Mouse (Mus musculus) cerebellum, postnatal 4 days (tissue): ENCODE results near the gene Pnpla8.
"Not testable (repeated sequence)": the region's sequence is repeated elsewhere in the genome, so short reads cannot be mapped to it uniquely, and the experiment has no call there.

Experiments used
- DNase-seq, 2 experiments: peaks; one replicate each; pipeline ENCODE4 v3.0.0; 2022; ENCODE audit warnings: low spot score in 2 of 2, mixed read lengths in 1 of 2

The Pnpla8 gene

DNA sequence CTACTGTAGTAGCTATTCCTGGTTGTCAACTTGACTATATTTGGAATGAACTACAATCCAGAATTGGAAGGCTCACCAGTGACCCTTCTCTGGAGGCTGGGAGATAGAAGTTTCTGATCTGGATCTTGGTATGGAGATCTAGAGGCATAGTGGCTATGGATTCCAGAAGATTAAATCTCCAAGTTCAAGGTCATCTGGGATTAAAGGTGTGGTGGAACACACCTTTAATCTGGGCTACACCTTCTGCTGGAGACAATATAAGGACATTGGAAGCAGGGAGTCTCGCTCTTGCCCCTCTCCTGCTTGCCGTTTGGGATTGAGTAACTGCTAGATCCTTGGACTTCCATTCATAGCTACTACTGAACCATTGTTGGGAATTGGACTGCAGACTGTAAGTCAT lies at the start of gene Pnpla8:
Gene Pnpla8 (plus strand): TSS at position 301 of the 400 bp plus-strand sequence.
- not testable (repeated sequence) for DNase-seq

DNA sequence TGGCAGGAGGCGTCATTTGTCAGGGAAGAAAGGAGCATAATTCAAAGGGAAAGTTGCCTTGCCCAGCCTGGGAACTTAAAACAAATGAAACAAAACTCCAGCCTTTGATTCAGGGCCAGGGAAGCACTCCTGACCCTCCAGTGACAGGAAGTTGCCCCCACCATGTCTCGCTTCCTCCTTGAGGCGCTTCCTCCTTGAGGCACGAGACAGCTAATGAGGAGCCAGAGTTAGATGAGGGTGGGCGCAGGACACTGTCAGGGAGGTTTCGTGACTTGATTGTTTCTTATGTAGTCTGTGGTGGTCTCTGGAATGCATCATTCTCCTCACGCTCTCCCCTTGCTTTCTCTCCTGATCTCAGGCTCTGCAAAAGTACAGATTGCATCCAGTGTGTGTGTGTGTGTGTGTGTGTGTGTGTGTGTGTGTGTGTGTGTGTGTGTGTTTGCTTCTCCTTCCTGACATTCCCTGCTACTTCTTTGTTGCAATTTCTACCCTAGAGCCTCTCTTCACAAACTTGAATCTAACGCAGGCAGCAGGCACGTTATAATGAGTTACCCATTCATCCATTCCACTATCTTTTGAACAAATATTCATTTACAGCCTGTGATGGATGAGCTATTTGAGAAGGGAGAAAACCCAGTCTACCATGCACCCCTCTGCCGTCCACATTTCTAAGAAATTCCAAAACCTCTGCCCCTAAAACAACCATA lies 44.7 kb upstream of the Pnpla8 start:
- DNase-seq: no peak

DNA sequence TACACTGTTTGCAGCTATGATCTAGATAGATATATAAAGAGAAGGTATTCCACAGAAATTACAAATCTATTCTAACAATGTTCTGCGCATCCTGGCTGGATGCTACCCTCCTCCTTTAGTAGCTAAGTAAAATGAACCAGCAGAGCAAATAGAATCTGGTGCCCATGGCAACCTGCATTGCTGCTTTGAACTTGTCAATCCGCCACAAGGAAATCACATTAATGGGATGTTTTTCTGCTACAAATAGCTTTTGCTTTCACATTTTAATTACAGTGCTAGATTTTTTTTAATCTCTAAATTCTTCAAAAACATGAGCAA lies 44.2 kb upstream of the Pnpla8 start:
- DNase-seq: no peak

DNA sequence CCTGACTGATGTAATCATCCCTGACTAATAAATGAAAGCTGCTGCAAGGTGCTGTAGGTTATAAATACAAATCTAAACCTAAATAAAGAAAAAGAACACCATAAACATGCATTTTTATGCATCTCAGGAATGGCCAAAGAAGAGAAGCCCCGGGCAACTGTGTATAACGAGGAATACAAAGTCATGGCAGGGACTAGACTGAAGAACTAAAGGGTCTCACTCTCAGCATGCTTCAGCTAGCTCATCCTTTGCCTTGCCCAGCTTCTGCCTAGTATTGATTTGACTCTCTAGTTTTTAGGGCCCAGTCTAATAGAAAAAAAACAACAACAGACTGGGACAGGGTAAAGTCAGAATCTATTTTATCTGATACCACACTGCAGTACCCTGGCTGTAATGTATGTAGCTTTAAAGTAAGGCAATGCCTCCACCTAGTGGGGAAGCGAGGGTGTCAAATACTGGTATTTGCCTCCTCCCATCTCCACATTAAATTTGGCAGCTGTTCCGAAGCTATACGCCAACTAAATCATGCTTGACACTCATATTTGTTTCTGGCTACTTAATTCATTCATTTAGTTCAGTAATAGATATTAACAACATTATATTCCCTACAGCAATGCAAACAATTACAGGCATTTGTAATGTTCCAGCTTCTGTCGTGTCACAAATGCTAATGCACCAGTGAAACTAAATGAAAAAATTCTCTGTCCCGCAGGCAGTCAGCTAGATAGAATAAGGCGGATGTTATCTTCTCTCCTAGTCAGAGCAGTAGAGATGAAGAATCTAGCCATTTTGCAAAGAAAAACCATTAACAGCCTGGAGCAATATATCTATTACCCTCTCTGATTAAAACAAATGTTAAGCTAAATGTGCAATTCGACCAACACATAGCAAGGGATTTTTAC lies 39.8 kb upstream of the Pnpla8 start:
- DNase-seq: peak; percentile 30 to 54

DNA sequence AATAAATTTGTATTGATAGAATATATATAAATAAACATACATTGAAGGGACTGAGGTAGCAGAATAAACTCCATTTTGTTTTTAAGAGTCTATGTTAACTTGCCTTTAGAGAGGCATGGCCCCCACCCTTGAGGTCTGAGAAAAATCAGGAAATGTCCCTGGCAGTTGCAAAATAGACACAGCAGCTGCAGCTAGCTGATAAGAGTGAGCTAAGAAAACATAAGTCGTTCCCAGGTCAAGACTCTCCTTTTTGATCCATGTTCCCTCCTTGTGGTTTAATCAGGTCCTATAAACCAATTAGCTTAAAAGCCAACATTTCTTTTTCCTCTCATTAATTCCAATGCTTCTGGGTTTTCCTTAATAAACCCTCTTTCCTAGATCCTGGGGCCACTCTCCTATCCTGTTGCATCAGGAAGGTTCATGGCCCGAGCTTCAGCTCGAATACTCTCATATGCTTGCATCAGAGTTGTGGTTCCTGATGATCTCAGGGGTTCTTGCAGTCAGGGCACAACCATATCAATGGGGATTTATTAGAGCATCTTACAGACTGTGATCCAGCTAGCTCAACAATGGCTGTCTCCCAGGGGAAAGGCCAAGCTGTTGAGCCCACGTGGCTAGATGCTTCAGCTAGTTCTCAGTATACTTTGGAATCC lies 23.2 kb upstream of the Pnpla8 start:
- DNase-seq: no peak

DNA sequence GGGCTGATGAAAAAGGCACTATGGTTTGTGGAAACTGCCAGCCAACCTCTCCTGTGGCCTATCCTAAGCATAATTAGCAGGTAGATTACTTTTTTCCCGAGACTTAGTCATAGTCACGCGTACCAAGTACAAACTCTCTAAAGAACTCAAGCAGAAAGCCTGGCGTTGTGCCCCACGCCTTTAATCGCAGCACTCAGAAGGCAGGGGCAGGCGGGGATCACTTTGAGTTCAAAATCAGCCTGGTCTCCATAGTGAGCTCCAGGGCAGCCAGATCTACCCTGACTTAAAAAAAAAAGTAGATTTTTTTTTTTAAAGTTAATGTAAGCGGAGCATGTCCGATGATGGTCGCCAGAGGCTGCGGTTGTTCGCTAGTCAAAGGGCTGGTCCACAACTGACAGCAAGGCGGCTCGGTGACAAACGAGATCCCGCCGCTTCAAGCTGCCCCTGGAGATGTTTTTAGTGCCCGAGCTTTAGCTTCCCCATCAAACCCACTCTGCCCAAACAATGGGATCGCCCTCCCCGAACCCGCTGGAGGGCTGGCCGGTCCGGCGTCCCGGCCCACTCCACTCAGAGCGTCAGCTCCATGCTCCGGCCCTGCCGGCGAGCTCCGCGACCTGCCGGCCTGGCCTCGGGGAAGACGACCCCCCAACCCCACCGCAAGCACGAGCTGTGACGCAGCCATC lies 11.9 kb upstream of the Pnpla8 start:
- DNase-seq: peak in 1 of 2 experiments; percentile 21

DNA sequence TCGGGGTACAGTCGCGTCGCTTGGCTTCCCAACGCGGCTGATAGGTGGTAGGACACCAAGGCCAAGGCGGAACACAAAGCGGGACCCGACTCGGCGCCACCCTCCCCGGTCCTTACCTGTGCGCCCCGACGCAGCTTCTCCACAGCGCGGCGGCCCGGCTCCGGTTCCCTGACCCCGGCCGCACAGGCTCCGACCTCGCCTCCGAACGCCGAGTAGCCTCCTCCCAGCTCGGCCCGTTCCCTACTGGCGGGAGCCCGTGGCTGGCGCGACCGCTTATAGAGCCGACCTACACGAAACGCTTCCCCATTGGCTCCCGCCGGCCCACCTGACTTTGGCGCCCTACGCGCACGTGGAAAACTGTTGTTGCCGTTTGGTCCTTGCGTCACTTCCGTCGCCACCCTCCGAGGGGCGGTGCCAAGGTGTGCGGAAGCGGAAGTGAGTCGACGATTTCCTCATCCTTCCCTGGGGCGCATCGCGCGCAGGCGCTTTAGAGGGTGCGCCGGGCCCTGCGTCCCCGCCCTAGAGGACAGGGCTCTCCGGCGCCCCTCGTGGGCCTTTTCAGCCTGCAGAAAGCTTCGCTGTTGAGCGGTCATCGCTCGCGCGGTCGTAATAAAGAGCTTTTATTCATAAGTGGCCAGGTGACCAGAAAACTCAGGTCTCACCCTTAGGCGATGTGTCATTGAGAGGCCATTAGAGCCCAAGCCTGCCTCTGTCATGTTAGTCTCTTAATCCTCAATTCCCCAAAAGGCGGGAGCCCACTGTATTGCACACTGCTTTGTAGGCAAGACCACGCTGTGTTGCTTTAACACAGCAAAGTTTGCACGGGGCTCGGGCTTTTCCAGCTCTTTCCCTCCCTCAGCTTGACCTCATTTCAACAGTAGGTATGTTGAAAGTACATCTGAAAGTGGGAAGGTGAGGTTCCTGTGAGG lies 11.1 kb upstream of the Pnpla8 start, which contains the start of gene Dnajb9:
Gene Dnajb9 (minus strand): TSS at position 503 of the 929 bp plus-strand sequence.
- peak; percentile 97 to 99 for DNase-seq

DNA sequence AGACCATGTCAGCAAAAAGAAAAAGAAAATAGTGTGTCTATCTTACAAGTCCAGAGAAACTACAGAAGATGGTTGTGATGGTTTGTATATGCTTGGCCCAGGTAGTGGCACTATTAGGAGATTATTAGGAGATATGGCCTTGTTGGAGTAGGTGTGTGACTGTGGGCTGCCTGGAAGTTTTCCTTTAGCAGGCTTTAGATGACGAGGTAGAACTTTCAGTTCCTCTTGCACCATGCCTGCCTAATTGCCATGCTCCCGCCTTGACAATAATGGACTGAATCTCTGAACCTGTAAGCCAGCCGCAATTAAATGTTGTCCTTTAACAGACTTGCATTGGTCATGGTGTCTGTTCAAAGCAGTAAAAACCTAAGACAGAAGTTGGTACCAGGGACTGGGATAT lies 9.6 kb upstream of the Pnpla8 start:
- no peak for DNase-seq

DNA sequence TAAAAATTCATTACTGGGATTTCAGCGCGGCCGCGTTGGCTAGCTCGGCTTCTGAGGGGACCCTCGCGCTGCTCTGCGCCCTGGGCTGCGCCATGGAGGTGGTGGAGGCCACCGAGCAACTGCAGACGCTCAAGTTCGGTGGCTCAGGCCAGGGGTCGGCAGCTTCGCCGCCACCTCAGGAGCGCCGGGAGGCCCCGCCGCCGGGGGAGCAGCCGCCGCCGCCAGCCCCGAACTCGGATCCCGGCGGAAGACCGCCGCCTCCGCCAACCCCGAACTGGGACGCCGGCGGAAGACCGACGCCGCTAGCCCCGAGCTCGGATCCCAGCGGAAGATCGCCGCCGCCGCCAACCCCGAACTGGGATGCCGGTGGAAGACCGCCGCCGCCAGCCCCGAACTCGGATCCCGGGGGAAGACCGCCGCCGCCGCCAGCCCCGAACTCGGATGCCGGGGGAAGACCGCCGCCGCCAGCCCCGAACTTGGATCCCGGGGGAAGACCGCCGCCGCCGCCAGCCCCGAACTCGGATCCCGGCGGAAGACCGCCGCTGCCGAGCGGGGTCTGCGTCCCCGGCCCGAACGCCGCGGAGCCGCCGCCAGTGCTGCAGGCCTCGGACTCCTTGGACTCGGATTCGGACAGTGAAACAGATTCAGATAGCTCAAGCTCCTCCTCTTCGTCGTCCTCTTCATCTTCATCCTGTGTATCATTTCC lies 634 bp downstream of the Pnpla8 start:
- DNase-seq: peak; percentile 23

DNA sequence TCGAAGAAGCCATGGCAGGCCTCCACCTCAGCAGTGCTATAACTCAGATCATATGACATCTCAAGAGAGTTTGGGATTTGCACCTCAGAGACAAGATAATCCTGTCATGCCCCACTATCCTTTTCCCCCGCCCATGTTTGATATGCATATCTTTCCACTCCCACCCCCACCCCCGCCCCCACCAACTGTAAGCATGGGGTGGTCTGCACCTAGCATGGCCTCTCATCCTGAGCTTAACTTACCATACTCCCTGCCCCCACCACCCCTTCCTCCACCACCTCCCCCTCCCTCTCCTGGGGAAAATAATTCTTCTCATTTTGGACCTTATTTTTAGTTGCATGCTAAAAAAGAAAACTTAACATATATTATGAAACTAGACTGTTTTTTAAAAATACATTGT lies 1.9 kb downstream of the Pnpla8 start:
- DNase-seq: no peak

DNA sequence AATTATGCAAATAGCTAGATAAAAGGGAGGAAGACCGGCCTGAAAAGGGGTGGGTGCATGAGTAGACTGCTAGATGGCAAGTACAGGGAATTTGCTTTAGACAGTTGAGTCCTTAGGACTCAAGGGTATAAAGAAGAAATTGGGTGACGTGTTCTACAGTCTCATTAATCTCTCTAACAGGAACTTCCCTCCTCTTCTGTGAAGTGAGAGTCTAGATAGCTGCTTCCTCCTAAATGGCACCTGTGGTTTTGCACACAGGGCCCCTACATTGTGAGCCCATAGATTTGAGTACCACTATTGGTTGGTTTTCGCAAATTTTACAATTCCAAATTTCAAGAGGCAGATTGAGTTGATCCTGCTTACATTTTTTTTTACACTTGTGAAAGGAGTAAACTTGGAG lies 3.5 kb downstream of the Pnpla8 start:
- DNase-seq: no peak

DNA sequence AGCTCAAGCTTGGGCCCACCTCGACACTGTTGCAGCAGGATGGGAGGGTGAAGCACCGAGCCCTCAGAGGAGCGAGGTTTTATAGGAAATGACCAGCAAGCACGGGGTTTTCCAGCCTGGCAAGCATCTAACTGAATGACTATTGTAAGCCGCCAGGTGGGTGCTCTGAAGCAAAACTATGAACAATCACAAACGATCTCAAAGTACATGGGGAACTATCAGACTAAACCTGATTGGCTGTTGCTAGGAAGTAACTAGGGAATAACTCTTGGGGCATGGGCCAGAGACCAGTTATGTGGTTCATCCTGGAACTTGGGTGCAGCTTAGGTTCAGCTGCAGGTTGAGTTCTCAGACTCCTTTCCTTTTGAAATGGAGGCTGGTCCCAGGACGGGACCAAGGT lies 19.9 kb downstream of the Pnpla8 start:
- no peak for DNase-seq

DNA sequence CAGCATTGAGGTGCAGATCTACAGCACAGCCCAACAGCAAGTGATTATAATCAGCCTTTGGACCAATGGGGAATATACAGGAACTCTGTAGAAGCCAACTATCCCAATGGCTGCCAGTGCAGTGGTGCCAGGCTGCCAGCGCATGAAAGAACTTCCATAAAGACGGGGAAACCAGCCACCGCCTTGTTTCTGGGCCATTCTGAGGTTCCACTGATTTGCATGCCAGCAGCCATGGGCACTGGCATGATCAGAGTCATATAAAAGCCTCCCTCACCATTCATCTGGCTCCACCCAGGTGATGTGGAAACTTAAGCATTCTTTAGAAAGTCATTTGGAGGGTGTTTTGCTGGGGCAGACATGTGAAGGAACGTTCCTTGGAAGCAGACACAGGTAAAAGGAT lies 21.2 kb downstream of the Pnpla8 start:
- DNase-seq: no peak

DNA sequence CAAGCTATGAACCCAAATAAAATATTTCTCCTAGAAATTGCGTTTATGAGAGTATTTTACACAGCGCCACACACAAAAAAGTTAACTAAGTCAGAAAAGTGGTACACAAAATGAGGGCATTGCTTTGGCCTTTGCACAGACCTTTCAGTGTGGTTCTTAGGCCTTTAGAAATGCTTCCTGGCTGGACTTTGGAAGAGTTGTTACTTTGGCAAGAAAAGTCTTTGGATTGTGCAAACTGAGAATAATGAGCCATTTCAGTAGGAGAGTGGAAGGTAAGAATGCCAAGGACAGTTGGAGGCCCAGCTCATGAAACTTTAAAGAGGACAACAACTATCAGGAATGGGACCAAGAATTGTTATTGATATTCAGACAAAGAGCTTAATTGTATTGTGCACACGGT lies 24.6 kb downstream of the Pnpla8 start:
- DNase-seq: no peak

DNA sequence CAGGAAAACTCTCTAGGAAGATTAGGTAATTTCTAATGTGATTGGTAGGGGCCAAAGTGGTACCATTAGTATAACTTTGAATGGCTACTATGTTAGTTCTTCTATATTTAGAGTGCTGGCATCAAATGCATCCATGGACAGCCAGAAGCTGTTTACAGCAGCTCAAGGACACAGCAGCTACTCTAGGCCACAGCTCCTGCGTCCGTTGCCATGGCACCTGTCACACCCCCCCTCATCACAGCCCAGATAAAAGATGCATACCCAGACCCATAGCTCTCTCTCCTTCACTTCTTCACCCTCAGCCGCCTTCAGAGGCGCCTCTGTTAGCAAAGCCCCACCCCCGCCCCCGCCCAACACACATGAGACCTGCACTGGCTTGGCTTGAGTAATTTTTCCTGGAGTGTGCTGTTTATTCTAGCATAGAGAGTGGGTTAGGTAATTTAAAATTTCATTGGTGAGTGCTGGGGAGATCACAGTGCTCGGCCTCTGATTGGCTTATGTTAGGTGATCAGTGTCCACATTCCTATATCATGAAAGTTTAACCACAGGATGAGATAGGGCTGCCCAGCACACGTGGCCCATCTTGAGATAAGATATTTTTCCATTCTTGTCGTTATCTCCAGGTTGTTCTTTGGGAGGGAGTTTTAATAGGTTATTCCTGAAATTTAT lies 27.3 kb downstream of the Pnpla8 start:
- DNase-seq: no peak

DNA sequence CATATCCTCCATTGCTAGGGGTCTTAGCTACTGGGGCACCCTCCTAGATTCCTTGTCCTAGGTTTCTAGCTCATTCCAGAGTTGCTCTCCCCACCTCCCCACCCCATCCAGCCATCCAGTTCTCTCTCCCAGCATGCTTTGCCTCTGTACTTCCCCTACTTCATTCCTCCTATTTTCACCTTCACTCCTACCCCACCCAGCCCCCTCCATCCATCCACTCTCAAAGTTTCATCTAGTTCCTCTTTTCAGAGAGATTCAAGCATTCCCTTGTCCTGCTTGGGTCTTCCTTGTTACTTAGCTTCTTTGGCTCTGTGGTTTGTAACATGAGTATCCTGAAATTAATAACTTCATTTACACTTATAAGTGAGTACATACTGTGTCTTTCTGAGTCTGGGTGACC lies 41.4 kb downstream of the Pnpla8 start:
- no peak for DNase-seq

DNA sequence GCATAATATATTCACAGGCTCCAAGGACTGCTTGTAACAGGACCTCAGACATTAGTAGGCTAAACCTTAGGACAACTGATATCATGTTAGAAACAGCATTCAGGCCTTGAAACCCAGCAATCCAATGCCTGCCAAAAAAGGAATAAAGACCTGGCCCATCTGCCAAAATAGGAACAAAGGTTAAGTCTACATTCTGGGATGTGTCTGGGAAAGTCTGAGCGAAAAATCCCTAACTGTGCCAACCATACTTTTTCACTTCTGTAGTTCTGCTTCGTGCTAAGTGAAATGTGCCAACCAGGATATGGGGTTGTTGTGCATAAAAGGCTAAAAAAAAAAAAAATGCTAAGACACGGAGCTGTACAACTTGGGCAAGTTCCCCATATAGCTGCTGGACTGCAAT lies 44.5 kb downstream of the Pnpla8 start:
- no peak for DNase-seq

DNA sequence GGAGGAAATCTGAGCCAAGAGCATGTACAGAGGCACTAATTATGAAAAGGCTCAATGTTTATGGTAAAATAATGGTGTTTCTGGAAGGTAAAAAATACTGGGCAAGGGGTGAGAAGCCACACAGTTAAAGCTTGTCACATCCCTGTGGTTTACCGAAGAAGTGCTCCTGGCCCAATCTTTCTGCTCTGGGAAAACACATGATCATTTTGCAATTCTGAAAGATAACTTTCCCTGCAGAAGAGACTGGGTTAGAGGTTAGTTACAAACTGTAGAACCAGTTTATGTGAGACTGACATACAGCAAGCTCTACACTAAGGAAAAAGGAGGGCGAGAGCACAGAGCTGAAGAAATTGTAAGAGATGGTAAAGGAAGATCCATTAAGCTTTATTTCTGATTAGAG lies 46.0 kb downstream of the Pnpla8 start:
- DNase-seq: no peak

DNA sequence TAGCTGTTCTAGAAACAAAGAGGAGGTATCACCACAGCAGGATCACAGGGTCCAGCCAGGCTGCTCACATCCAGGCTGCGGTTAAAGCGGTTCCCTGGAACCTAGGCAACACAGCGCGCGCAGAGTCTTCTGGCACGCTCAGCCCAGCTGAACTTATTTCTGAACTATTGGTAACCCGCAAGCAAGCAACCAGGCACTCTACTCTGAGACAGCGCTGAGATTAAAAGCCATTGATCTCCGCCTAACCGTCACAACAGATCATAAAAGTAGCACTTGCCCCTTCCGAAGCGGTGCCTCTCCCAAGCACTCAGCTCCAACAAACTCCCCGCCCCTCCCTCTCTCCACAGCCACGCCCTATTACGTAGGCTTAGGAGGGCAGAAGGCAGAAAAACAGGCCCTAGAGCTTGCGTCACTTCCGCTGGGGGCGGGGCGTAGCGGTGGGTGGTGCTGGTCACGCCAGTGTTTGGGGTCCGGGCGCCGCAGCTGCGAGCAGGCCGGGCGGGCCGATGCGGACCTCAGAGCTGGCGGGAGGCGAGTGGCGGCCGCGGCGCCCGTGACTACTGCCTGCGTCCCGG lies 47.6 kb downstream of the Pnpla8 start:
- peak; percentile 99 to 100 for DNase-seq
